Mouse (Mus musculus) urinary bladder, postnatal 14 days (tissue): ENCODE data around the gene Stip1.
"Not testable (repeated sequence)": the region's sequence is repeated elsewhere in the genome, so short reads cannot be mapped to it uniquely, and the experiment has no call there.

Experiments
- DNase-seq: peaks from one replicate; pipeline ENCODE4 v3.0.0; 2021; ENCODE audit warnings: low spot score

Gene Stip1

GRCm38 (mm10) chr19:7039841-7040636 lies at the start of gene Stip1:
TSS of gene Stip1 (minus strand) at chr19:7039967.
- DNase-seq, result peak; percentile 99

GRCm38 (mm10) chr19:7089050-7089449 lies 49.3 kb upstream of the Stip1 start:
- DNase-seq, result no peak

GRCm38 (mm10) chr19:7088558-7088957 lies 48.8 kb upstream of the Stip1 start:
- no peak for DNase-seq

GRCm38 (mm10) chr19:7084734-7085133 lies 45.0 kb upstream of the Stip1 start:
- DNase-seq, result no peak

GRCm38 (mm10) chr19:7083035-7083794 lies 43.4 kb upstream of the Stip1 start:
- no peak for DNase-seq

- DNase-seq, result no peak
Measured at GRCm38 (mm10) chr19:7081516-7082266, 41.9 kb upstream of the Stip1 start.

GRCm38 (mm10) chr19:7078271-7078670 lies 38.5 kb upstream of the Stip1 start:
- no peak for DNase-seq

- DNase-seq, result no peak
Measured at GRCm38 (mm10) chr19:7077666-7078065, 37.9 kb upstream of the Stip1 start.

GRCm38 (mm10) chr19:7075336-7075735 lies 35.6 kb upstream of the Stip1 start:
- DNase-seq, result not testable (repeated sequence)

- no peak for DNase-seq
Measured at GRCm38 (mm10) chr19:7073997-7074781, 34.4 kb upstream of the Stip1 start.

GRCm38 (mm10) chr19:7072221-7072620 lies 32.5 kb upstream of the Stip1 start:
- DNase-seq, result no peak

GRCm38 (mm10) chr19:7070775-7071174 lies 31.0 kb upstream of the Stip1 start:
- DNase-seq, result no peak

GRCm38 (mm10) chr19:7069781-7070763 lies 30.3 kb upstream of the Stip1 start:
- peak; percentile 47 for DNase-seq

GRCm38 (mm10) chr19:7068661-7069531 lies 29.1 kb upstream of the Stip1 start:
- DNase-seq, result no peak

- DNase-seq, result peak; percentile 84
Measured at GRCm38 (mm10) chr19:7068136-7068535, 28.4 kb upstream of the Stip1 start.

- no peak for DNase-seq
Measured at GRCm38 (mm10) chr19:7067344-7068050, 27.7 kb upstream of the Stip1 start.

GRCm38 (mm10) chr19:7066828-7067342 lies 27.1 kb upstream of the Stip1 start:
- DNase-seq, result no peak

- DNase-seq, result peak; percentile 38
Measured at GRCm38 (mm10) chr19:7066034-7066827, 26.5 kb upstream of the Stip1 start.
